Mouse (Mus musculus) testis, postnatal 10 days (tissue): ENCODE measurements at regions not wholly inside any gene's neighbourhood (a gene's known extent, or its start where the extent isn't known, plus 50 kb on each side); places are given as distances from the start of the nearest gene placed in this dataset.

Experiments
- DNase-seq: peaks from one replicate; pipeline ENCODE4 v3.0.0; 2021; ENCODE audit warnings: low spot score

DNA sequence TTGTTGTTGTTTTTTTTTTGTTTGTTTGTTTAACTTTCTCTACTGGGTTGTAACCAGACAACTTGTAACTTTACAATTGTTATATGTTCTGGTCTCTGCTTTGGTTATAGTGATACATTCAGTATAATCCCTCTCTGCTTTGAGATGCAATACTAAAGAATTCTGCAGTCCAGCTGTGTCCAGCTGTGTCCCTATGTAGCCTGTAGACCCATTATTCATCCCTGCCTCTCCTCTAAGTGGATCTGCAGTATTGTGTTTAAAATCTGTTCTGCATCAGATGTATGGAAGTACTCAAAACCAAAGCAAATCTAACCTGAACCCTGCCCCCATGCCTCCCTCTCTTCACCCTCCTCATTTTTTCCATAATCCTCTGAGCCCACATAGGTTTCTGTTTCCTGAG, 279.6 kb downstream of the Rps29 start:
- no peak for DNase-seq

DNA sequence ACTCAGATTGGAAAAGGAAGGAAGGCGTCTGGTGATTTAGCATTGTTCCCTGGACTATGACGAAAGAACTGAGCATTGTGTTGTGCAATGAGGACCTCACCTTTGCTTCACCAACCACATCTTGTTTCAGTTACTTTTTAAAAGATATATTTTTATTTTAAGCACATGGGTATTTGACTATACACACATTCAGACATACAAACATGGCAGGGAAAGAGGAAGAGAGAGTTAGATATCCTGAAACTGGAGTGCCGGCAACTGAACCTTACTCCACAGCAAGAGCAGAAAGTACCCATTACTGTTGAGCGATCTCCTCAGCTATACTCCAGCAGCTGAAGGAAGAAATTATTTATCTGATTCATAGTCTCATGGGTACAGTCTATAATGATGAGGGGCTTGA, 287.7 kb downstream of the Rps29 start:
- no peak for DNase-seq

DNA sequence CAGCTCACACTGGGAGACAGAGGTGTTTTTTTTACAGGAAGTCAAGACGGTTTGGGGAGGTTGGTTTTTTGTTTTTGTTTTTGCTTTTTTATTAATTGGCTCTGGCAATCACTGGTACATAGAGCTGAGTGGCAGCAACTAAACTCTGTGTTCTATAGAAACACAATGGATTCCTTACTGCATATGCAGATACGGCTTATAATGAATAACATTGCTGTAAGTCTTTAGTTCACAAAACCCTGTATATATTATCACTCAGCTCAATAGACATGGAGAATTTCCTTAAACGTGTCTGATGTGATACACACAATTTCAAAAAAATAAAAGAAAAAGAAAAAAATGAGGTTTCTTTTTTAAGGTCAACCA, 296.0 kb downstream of the Rps29 start:
- DNase-seq: no peak

DNA sequence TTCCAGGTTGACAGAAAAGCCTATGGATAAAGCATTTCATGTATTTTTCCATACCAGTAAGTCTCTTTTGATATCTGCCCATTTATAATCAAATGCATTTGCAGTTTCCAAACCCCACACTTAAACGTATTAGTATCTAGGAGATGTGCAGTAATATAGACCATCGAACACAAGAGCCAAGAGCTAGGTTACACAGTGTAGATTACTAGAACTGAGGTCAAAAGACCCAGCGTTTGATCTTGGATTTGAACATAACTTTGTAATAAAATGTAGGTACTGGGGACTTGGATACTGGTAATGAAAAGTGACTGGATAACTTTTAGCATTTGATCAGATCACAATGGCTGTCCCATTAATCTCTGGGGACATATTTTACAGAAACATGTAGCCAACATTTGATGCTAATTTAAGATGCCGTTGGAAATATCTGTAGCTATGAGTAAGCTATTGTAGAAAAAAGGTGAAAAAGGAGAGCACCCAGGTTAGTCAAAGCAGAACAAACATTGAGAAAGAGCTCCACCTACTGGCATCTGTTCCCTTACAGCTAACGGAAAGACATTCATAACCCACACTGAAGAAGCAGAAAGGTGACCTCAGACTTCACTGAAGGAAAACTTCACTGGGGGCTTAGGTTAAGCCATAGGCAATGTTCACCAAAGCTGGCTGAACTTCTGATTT, 296.5 kb downstream of the Rps29 start:
- no peak for DNase-seq

DNA sequence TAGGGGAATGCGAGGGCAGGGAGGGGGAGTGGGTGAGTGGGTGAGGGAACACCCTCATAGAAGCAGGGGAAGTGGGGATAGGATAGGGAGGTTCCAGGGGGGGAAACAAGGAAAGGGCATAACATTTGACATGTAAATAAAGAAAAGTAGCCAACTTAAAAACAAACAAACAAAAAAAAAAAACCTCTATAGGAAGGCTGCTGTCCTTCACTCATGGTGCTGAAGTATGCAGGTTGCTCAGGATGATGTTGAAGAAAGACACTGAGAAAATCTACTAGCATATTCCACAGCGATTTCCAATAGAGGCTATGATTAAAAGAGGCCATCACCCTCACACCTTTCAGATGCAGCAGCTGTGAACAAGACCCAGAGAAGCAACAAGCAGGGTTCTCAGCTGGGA, 298.7 kb downstream of the Rps29 start:
- no peak for DNase-seq

DNA sequence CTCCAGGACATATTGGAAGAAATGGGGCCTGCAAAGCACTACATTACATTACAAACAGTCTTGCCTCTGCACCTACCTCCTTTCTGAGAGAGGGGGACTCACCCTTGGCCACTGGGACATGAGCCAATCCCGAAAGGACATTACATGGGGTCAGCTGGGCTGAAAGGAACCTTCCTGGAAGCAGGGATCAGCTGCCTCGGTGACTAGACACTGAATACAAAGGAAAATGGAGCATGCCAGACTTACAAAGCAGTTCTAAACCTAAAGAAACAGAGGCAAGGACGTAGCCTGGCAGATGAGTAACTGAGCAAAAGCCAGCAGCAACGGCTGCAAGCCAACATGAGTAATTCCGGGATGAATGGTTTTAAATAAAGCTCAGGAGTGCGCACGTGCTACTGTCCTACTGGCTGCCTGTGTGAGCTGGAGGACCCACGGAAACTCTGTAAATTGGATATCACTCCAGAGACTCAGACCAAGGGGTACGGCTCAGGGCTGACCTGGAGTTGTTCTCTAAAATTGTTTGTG, 309.3 kb downstream of the Rps29 start:
- DNase-seq: no peak

DNA sequence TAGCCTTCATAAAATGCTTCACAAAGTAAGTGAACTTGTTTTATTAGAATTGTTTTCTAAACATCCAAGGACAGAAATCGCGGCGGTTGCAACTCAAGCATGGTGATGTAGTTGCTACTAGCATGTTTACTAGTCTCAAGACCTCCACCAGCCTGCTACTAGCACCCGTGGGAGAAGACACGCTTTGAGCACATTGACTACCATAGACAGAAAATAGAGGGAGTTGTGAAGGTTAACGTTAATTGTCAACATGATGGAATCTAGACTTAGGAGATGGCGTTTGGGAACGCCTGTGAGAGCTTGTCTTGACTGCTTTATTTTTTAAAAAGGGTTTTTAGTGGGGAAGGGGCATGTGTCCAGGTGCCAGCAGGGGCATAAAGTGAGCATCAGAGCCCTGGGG, 318.2 kb downstream of the Rps29 start:
- DNase-seq: no peak

DNA sequence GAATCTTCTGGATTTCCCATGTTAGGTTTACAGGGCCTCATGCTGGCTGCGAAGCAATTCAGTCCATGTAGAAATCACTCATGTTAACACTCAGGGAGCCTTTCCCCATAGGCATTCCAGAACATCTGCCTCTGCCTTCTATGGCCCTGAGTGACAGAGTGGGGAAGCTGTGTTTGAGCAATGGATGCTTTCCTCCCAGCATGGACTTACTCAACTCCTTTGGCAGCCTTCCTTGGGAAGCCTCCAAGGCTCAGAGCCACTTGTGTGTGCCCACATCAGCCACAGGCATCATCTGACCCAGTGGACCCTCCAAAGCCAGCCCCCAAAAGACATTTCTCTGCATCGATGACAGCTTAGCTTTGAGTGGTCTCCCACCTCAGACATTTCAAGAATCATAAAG, 318.8 kb downstream of the Rps29 start:
- no peak for DNase-seq

DNA sequence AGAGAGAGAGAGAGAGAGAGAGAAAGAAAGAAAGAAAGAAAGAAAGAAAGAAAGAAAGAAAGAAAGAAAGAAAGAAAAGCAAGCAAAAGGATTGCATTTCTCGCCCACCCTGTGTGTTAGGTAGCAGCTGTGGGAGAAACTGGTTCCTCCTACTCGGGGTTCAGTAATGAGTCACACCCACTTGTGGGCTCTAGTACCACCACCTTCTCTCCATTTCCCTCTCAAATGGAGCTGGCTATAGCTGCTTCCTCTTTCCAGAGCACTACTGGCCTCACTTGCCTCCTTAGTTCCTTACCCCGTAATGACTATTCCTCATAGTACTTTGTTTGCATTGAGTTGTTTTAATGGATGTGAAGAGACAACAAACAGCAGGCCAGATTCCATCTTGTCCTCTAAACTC, 323.0 kb downstream of the Rps29 start:
- no peak for DNase-seq

DNA sequence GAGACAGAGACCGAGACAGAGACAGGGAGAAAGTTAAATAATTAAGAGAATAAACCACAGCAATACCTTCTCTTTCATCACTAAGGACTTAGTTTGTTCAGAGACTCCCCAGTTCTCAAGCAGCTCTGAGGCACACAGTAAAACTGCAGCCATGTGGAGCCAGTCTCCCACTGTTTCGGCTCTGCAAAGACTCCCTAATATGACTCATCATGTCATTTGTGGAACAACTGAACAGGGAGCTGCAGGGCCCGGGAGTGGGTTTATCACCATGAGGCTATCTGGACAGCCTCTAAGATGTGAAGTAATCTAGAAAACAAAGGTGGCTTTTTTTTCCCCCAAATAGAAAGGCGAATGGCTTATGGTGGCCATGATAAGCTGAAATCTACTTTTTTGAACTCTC, 325.1 kb downstream of the Rps29 start:
- no peak for DNase-seq

DNA sequence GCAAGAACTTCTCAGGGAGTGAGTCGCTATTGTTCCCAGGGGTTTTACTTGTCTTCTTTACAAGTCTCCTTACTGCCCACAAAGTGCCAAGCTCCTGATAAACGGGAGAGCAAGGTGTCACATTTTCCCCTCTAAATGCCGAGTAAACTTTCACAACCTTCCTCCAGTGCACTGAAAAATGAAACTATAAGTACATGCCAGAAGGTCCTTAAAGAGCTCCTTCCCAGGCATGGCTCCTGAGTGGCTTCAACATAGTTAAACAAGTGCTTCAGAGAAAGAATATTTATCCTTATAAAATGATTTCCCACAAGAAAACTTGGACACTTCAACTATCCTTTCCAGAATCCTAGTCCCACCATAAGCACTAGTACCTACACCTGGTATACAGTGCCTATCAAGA, 329.6 kb downstream of the Rps29 start:
- DNase-seq: no peak

DNA sequence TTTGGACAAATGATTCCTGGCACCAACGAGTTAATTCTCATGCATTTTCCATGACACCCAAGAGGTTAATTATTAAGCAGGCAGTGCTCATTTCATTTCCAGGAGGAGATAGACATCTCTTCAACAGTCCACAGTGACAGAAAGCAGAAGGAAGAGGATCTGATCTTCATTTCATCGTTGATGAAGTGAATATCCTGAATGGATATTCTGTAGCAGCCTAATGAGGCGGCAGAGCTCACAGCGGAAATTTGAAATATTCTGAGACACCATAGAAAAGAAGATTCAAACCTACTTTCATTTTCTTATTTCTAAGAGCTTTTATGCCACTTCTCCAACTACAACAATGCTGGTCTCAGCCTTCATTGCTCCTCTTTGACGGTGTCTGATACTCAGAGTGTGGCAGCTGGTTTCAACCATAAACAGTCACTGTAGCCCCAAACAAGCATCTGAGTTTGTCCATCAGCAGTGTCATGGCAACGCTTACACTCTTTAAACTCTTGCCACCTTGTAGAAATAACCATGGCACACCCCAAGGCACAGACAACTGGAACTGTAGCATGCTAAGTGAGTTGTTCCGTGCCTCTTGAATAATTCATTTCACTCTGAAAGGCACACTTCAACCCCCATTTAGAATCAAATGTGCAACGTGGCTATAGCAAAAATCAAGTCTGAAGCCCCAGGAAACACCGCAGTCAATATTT, 331.3 kb downstream of the Rps29 start:
- DNase-seq: no peak

DNA sequence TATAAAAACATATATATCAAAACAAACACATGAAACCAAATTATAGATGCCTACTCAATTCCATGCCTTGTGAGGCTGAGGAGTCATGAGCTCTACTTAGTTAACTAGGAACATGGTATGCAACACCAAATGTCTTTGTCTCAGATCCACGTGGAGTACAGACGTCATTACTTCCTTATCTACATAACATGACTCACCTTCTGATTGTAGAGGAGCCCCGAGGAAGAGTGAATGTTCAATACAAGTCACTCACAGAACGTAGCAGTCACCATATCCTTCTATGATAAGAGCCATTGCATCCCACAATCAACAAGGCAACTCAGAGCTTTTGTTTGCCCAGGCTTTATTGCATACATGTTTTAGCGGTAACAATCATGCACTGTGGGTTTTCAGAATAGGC, 364.6 kb downstream of the Rps29 start:
- DNase-seq: no peak

DNA sequence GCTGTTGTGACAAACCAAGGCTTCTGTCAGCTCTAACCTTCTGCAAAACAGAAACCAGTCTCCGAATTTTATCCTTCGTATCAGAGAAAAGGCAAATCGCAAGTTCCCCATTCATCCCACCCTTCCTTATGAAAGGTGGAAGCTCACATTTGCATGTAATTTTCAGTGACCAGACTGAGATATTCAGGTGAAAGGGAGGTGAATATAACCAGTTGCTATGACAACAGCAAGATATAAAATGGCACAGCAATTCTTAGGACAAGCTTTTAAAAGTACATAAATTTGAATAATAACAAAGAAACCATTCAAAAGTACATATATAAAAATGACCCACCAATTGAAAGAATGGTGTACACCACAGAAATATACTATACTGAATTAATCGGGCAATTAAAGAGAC, 375.4 kb downstream of the Rps29 start:
- no peak for DNase-seq

DNA sequence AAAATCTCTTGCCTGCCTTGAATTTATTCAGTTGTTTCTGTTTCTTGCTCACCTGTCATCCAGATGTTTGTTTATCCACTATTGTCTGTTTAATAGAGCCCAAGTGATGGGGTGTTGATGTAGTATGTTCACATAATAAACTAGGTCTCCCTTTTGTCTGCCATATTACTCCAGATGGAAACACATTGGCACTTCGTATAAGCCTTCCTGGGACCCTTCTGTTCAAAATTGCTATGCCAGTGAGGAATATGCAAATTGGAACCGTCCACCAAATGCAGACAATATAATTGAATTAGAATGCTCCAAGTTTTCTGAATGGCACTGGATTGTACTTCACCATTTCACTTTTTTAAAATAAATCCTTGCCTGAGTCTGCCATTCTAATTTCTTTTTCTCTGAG, 383.5 kb downstream of the Rps29 start:
- no peak for DNase-seq

DNA sequence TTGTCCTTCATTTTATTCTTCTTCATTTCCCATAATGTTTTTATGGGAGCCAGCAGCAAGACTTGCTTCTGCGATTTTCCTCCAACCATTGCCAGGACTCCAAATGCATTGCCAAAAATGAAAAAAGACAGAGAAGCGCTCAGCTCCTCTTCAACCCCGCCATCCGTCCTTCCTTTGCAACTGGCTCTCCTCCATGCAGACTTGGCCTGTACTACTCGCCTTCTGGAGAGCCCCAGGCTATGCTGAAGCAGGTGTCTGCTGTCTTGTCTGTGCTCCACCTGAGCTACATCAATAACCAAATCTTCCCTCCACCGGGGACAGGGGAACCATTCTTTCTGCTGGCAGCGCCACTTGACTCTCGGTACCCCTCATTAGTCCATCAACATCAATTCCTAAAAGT, 384.2 kb downstream of the Rps29 start:
- no peak for DNase-seq

DNA sequence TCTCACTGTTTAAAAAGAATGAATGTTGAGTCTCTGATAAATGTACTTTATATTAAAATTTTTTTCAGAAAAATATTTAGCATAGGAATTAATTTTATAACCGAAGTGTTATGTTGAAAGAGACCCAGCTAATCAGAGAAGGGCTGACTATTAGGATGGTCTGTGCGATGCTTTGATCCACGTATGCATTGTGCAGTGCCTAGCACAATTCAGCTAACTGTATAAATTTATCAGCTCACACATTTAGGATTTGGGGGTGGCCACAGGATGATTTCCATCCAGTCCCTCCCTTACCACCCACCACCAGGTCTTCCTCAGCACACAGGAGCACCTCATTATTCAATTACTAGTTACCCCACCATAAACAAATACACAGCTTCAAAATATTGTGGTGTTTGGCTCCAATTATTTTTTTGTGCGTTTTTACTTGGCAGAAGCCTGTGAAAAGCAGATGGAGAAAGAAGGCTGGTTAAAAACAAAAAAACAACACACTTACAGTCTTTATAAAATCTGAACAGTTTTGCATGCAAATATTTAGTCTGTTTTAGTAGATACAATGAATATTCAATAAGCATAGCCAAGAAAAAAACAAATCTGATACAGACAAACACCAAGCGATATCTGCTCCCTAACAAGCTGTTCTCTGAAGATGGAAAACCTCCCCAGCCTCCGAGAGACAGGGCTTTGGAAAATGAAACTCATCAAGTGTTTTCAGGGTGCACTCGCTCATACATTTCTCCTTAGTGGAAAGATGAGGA, 400.5 kb downstream of the Rps29 start:
- no peak for DNase-seq

DNA sequence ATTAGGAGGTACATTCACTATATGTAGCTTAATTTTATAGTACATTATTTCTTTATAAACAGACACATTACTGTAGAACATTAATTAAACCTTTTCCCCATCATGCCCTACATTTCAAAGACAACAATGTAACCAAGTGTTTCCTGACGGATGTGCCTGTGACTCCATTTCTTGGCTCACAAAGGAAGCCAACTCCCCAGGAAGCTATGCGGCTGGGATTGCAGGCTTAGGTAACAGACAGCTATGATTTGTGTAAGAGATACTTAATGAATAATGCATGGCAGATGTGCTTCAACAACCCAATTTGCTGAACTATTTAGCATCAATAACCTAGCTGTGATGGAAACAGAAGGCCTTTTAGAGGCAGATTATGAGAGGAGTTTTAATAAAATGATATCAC, 430.1 kb downstream of the Rps29 start:
- no peak for DNase-seq

DNA sequence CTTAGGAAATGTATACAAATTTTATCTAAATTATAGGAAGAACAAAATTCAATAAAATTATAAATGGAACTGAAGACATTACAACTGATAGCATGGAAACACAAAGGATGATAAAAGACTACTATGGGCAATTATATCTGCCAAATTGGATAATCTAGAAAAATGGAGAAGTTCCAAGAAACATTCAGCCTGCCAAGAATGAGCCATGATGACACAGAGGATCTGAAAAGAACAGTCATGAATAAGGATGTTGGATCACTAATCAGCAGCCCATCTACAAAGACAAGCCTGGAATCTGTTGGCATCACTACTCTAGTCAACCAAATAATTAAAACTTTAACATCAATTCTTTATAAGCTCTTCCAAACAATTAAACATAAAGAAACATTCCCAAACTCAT, 440.0 kb downstream of the Rps29 start:
- no peak for DNase-seq

DNA sequence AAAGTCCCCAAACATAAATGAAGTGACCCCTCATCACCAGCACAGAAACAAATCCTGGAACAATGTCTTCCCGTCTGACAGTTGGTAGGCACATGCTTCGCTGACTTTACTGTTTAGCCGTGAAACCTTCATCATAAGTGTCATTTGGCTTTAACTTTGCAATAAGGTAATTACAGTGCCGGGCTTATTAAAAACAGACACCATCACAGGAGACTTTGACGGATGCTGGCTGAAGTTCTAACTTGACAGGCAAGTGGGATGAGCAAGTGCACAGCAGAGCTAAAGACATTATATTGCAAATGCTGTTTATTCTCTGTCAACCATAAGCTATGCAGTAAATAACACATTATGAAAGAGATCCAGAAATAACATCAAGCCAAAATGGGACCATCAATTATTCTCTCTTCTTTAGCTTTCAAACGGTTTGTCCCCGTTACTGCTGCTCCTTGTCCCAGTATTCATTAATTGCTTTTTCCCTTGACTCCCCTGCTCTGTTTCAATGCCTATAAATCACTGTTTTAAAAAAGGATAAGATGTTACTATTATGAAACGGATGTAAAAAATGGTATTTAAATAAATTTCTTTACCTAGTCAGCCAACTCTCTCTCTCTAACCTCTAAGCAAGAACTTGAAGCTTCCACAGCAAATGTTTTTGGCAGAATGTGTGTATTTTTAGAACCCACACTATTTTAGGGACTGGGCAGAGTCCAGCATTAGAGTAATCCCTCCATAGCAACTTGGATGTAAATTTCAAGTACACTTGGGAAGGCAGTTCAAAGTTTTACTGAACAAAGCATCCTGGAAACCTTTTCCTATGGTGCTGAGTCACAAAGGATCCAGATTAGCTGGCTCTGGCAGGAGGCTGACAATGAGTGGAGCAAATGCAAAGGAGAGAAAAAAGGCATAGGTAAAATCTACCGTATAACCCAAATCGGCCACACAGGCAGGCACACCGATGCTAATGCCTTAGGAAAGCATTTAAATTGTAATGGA, 464.4 kb downstream of the Rps29 start:
- no peak for DNase-seq

DNA sequence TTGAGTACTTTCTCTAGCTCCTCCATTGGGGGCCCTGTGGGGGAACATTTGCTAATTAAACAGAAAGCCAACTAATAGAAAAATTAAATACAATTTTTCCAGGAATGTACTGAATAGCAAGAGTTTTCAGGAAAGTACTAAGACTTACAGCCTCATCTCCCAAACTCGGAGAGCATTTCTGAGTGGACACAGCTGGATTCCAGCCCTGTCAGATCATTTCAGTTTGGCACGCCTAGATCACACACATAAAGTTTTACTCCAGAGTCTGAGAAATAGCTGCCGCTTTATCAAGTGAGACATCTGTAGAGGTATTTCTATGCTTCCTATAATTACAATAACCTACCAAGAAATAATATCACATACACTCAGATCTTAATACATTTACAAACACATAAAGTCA, 470.7 kb downstream of the Rps29 start:
- DNase-seq: no peak

DNA sequence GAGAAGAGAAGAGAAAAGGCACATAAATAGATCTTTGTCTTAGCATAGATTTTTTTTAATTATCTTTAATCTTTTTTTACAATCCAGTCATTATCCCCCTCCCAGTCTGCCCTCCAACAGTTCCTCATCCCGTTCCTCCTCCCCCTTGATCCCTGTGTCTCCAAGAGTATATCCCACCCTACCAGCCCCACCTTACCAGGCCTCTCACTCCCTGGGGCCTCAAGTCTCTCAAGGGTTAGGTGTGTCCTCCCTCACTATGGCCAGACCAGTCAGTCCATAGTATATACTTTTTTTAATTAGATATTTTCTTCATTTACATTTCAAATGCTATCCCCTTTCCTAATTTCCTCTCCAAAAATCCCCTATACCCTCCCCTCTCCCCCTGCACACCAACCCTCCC, 475.1 kb downstream of the Rps29 start:
- DNase-seq: no peak
